Mouse (Mus musculus) central nervous system, embryonic 18 days (tissue): ENCODE measurements around the gene Tdpoz3. TPM values are rescaled to one million over a fixed set of nuclear protein-coding genes. Genes with fewer than 3 reads are reported as not detected.

Source experiments
- polyA plus RNA-seq: library from polyadenylated mRNA; depleted of rRNA; stranded (reverse); fragments of >200 nt; gene quantifications from 2 replicates; pipeline ENCODE4 v1.2.3, GENCODE M21; 2012; rRNA removed

The Tdpoz3 gene
- not detected in 2 replicates for polyA plus RNA-seq

DNA sequence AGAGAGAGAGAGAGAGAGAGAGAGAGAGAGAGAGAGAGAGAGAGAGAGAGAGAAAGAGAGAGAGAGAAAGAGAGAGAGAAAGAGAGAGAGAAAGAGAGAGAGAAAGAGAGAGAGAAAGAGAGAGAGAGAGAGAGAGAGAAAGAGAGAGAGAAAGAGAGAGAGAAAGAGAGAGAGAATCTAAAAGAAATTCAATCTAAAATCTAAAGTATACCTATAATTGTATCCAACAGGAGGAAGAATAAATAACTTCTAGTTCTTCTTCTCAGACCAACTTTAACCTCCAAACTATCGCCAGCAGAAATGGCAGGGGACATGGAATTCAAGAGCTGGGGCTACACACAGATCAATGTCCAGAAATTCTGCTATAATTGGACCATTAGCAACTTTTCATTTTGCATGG is at the start of gene Tdpoz3:
Tdpoz3 (plus strand) TSS at position 301 of the 400 bp plus-strand sequence.

DNA sequence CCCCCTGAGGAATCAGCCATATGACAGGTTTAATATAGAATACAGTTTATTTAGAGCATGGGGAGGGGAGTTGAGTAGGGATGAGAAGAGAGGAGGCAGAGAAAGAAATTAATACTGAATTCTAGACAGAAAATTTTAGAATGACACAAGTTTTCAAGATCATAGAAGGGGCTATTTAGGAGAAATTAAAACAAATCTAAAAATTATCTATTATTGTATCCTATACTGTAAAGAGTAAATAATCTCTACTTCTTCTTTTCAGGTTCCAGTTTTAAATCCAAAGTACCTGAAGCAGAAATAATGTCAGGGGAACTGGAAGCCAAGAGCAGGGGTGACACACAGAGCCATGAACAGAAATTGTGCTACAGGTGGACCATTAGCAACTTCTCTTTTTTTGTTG is 29.7 kb upstream of the Tdpoz3 start, which contains the start of gene Tdpoz4:
Tdpoz4 (plus strand) TSS at position 301 of the 400 bp plus-strand sequence.

Other genes with a start within 250 kb of the Tdpoz3 start
- not detected in 2 replicates for gene Tdpoz2, start 173.3 kb upstream of the Tdpoz3 start, polyA plus RNA-seq
- not detected in 2 replicates for gene Tdpoz1, start 149.7 kb upstream of the Tdpoz3 start, polyA plus RNA-seq
- not detected in 2 replicates for gene Gm37596, start 132.9 kb upstream of the Tdpoz3 start, polyA plus RNA-seq
- not detected in 2 replicates for gene Gm5773, start 53.0 kb upstream of the Tdpoz3 start, polyA plus RNA-seq
- gene Tdpoz4, start 29.6 kb upstream of the Tdpoz3 start, polyA plus RNA-seq, result not detected in 2 replicates
- gene Gm9117, start 117.5 kb downstream of the Tdpoz3 start, polyA plus RNA-seq, result not detected in 2 replicates
- not detected in 2 replicates for gene Tdpoz5, start 135.3 kb downstream of the Tdpoz3 start, polyA plus RNA-seq
- not detected in 2 replicates for gene Gm9125, start 228.9 kb downstream of the Tdpoz3 start, polyA plus RNA-seq
- gene Gm10697, start 246.6 kb downstream of the Tdpoz3 start, polyA plus RNA-seq, result not detected in 2 replicates